Mouse (Mus musculus) bone marrow, adult 2 months (tissue): ENCODE data around the gene Muc2.

Experiments
- CTCF ChIP-seq: fragments of 200-500 bp; IDR thresholded peaks from 2 replicates; pipeline ENCODE4 v1.5.1; 2011; ENCODE audit warnings: low read length, control low read depth; ENCODE audit not compliant: control insufficient read depth, insufficient read depth
- POLR2A ChIP-seq: fragments of 200-500 bp; IDR thresholded peaks from 2 replicates; pipeline ENCODE4 v1.6.1; 2011; ENCODE audit warnings: low read depth, mild to moderate bottlenecking, control low read depth, low read length, borderline replicate concordance; ENCODE audit not compliant: control insufficient read depth

GRCm38 (mm10) chr7:141643160-141643559 lies 47.0 kb upstream of the Muc2 start:
- peak; percentile 70 for TF ChIP-seq CTCF
- TF ChIP-seq POLR2A: no peak
